Mouse (Mus musculus) liver, adult (tissue): ENCODE data around the gene Olfr889.

Experiments
- GATA4 ChIP-seq: IDR thresholded peaks from 2 replicates; pipeline ENCODE4 v1.6.1; 2014; ENCODE audit warnings: mild to moderate bottlenecking, low read length; ENCODE audit not compliant: insufficient replicate concordance

The Olfr889 gene

GRCm38 (mm10) chr9:38114898-38115297, at the start of gene Olfr889:
Olfr889 (plus strand) TSS chr9:38115198.
- TF ChIP-seq GATA4, result no peak

DNA sequence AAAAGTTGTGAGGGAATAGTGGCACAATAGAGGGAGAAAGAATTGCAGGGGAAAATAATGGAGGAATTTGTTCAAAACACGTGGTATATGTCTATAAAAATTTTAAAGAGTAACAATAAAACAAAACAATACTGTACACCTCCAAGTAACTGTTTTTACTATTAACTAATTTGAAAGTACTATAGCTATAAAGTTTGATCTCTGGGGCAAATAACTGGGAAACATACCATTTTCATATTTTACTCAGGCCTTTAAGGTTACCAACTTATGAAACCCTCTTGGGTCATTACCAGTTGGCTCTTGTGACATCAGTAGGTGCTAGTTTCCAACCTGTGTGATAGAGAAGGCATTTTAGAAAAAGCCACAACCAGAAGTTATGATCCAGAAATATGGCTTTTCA, 31.2 kb upstream of the Olfr889 start, which contains the start of gene Olfr887:
Gene Olfr887 (plus strand): TSS at position 301 of the 400 bp plus-strand sequence.
- no peak for TF ChIP-seq GATA4

DNA sequence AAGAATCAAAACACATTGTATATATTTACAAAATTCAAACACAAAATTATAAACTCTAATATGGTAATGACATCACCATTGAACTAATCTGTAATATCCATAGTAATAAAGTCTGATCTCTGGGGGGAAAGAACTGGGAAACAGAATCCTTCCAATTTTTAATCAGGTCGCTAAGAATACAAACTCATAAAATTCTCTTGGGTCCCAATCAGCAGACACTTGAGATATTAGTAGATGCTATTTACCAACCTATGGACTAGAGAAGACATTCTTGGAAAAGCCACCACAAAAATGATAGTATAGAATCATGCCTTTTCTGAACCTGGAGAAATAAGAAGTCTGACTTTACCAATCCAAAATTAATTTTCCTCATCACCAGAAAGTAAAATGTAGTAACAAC, 7.2 kb upstream of the Olfr889 start, which contains the start of gene Olfr888:
Gene Olfr888 (plus strand): TSS at position 301 of the 400 bp plus-strand sequence.
- no peak for TF ChIP-seq GATA4

DNA sequence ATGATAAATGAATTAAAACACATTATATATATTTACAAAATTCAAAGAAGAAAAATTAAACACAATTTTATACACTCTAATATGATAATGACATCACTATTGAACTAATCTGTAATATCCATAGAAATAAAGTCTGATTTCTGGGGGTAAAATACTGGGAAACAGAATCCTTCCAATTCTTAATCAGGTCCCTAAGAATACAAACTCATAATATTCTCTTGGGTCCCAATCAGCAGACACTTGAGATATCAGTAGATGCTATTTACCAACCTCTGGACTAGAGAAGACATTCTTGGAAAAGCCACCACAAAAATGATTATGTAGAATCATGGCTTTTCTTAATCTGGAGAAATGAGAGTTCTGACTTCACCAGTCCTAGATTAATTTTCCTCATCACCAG, 27.2 kb downstream of the Olfr889 start, which contains the start of gene Olfr890:
Gene Olfr890 (plus strand): TSS at position 301 of the 400 bp plus-strand sequence.
- TF ChIP-seq GATA4, result no peak
